Mouse (Mus musculus) erythroblast, adult 5-6 weeks (primary cell): ENCODE measurements around the gene Tenm4. TPM values are rescaled to one million over a fixed set of nuclear protein-coding genes. Genes with fewer than 3 reads are reported as not detected.

ENCODE experiments used
- ATAC-seq: replicated peaks from 2 replicates; pipeline ENCODE4 v1.8.0; 2016; ENCODE audit warnings: moderate number of reproducible peaks, mild to moderate bottlenecking, moderate TSS enrichment, inconsistent platforms; ENCODE audit not compliant: poor library complexity, low FRiP score, severe bottlenecking
- total RNA-seq, 2 experiments: library from RNA; stranded (forward) in 1 of 2; stranded (reverse) in 1 of 2; fragments of 150-400 nt in 1 of 2; fragments of 200-764, 138-1000 nt in 1 of 2; gene quantifications; 2 replicates each; pipeline versions ENCODE4 v1.2.3 to v1.2.4; 2015 to 2017; ENCODE audit warnings: low replicate concordance in 2 of 2

The Tenm4 gene
- total RNA-seq, 2 experiments from 2014 or later = 0.19 to 0.85 TPM

GRCm38 (mm10) chr7:96808059-96808646 is 637.1 kb downstream of the Tenm4 start:
- ATAC-seq = no peak

GRCm38 (mm10) chr7:96811691-96812090 is 640.6 kb downstream of the Tenm4 start:
- ATAC-seq = no peak

- no peak for ATAC-seq
Measured at GRCm38 (mm10) chr7:96813036-96813435, 642.0 kb downstream of the Tenm4 start.

DNA sequence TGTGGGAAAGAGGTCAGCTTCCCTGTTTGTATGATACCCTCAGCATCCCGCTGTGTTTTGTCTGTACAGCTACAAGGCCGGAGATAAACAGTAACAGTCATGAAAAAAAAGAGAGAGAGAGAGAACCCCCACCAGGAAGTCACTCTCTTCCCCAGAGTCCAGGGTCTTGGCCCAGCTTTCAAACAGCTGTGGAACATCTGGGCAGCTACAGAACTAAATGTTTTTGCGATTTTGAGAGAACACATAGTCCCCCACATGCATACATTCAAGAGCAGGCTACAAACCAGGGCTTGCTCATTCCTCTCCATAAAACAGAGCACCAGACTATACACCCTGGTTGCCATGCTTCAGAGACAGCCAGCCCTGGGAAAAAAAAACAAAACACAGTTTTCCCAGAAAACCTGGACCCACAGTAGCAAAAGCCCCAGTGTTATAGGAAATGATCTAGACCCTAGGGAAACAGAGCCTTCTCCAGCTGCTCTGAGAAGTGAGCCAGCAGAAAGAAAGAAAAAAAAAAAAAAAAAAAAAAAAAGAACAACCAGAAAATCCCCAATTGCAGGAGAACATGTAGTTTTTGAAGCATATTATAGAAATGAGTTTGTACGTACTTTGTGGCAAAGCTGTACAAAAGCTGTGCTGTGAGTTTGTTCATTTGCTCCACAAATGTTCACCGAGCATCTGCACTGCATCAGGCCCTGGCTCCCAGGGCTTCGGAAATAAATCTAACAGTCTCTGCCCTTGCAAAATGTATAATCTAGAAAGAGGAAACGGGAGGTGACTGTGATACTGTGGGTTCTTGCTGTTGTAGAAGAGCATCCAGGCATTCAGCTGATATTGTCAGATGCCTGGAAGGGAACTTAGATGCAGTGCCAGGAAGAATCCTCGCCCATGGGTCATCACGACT is 642.7 kb downstream of the Tenm4 start:
- ATAC-seq = no peak

- no peak for ATAC-seq
Measured at GRCm38 (mm10) chr7:96814581-96814980, 643.5 kb downstream of the Tenm4 start.

DNA sequence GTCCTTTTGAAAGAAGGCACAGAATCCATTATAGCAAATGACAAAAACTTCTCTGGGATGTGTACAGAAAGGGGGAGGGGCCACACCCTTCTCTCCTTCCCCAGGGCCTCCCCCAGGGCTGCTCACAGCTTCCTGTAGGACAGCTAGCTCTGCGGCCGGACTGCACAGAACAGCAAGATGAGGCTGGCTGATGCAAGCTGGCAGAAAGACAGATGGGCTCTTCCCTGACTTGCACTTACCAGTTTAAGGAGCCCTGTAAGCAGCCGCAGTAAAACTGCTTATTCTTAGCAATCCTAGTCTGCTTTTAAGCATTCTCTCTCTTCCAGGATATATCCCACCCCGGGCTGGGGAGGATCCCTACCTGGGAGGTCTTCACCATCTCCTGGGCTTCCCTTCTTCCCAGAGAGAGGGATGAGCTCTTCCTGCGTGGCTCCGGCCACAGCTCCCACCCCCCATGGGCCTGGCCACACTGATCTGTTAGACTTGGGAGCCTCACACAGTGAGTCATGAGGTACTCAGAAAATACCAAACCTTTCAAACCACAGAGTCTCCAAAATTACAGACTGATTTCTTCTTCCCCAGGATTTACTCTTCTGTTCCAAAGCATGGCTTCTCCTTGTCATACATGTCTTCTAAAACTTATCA is 646.1 kb downstream of the Tenm4 start:
- ATAC-seq = no peak

DNA sequence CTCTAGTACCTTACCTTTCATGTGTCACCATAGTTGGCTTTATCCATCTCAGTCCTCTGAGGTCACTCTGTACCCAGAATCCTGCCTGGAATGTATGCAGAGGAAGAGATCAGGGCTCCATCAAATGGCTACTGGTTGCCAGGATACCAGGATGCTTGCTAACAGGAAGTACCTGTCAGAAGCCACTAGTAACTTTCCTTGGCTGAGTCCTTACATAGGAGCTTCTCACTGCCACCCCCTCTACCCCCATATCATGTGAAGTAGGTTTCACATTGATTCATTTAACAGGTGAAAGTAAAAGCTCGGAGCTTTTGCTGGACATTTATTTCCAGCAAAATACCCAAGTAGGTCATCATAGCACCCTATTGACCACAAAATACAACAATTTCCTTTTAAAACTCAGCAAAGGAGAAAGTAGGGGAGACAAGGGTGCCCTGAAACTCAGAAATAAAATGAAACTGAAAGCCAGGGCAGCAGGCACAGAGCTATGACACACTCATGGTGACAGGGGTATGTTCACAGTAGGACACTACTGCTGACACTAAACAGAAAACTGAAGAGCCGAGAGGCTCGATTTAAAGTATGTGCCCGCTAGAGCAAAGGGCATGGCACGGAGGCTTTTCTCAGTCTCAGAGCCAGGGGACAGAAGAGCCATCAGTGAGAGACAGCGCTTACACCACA is 647.3 kb downstream of the Tenm4 start:
- no peak for ATAC-seq

DNA sequence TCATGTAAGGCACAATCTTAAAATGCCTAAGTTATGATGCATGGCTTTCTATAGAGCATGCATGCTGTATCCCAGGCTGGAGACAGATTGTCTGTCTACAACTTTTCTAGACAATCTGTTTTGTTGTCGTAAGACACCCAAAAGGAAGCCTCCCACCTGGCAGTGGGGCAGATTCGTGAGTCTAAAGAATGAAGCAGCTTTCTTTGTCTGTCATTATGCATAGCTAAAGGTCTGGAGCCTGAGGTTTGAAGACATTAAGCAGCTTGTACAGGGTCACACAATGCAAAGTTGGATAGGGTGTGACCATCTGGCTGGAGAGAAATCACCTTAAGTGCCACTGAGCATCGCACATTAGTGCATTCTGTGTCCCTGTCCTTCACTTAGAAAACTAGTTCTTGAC is 648.5 kb downstream of the Tenm4 start:
- no peak for ATAC-seq

GRCm38 (mm10) chr7:96820343-96820742 is 649.3 kb downstream of the Tenm4 start:
- ATAC-seq = no peak

GRCm38 (mm10) chr7:96826101-96826500 is 655.1 kb downstream of the Tenm4 start:
- no peak for ATAC-seq

- ATAC-seq = no peak
Measured at GRCm38 (mm10) chr7:96826672-96827071, 655.6 kb downstream of the Tenm4 start.

- no peak; the same call in 1 of the 2 replicates for ATAC-seq
Measured at GRCm38 (mm10) chr7:96832551-96832950, 661.5 kb downstream of the Tenm4 start.

- ATAC-seq = no peak
Measured at GRCm38 (mm10) chr7:96833012-96833411, 662.0 kb downstream of the Tenm4 start.

GRCm38 (mm10) chr7:96834681-96835289 is 663.7 kb downstream of the Tenm4 start:
- no peak for ATAC-seq

DNA sequence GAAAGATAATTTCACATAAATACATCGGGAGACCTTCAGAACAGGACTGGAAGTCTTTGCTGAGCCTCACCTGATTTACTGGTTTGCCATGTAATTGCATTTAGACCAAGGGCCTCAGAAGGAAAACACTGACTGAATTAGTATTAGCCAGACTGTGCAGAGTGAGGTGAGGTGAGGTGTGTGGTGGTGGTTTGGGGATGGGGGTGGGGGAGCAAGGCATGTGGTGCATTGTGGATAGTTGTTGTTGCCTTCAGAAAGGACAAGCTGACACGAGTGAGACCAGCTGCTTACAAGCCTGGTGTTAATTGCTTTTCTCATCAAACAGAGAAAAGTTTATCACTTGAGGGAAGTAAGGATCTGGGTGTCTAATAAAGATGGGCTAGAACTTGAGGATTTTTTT is 664.3 kb downstream of the Tenm4 start:
- ATAC-seq = no peak

- no peak for ATAC-seq
Measured at GRCm38 (mm10) chr7:96838271-96838841, 667.3 kb downstream of the Tenm4 start.

GRCm38 (mm10) chr7:96838926-96839325 is 667.9 kb downstream of the Tenm4 start:
- ATAC-seq = no peak

GRCm38 (mm10) chr7:96839586-96839985 is 668.5 kb downstream of the Tenm4 start:
- ATAC-seq = no peak

DNA sequence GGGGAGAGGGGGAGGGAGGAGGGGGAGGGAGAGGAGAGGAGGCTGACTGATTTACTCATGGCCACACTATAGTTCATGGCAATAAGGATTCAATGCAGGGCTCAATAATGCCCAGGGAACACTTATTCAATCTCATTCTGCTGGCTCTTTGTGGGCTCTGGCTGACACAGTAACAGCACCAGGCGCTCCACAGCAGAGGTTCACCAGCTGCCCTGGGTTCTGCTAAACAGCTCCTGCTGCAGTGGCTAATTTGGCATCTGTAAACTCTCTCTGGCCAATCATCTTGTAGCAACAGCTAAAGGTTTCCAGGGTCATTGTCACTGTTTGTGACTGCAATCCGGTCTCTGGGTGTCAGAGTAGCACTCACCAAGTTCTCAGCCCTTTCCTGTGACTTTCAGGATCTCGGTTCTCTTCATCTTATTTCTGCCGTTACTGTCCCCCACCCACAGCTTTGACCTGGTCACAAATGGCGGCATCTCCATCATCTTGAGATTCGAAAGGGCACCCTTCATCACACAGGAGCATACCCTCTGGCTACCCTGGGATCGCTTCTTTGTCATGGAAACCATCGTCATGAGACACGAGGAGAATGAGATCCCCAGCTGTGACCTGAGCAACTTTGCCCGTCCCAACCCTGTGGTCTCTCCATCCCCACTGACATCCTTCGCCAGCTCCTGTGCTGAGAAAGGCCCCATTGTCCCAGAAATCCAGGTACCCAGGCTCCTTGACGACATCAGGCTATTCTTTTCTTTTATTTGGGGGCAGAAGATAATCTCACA is 671.6 kb downstream of the Tenm4 start:
- ATAC-seq = no peak
